Mouse (Mus musculus) ES-E14 (cell line): ENCODE measurements at regions not wholly inside any gene's neighbourhood (a gene's known extent, or its start where the extent isn't known, plus 50 kb on each side); places are given as distances from the start of the nearest gene placed in this dataset.

ENCODE experiments used
- DNase-seq: peaks from one replicate; pipeline ENCODE4 v3.0.0-alpha.2; 2013; ENCODE audit warnings: low read depth, low spot score
- H3K27ac ChIP-seq: 2 replicates; pipeline ENCODE4 v1.5.1; 2012; ENCODE audit warnings: low read depth, mild to moderate bottlenecking, low read length, moderate library complexity, mixed read lengths; ENCODE audit not compliant: poor library complexity, insufficient read depth, severe bottlenecking
- H3K36me3 ChIP-seq: 2 replicates; pipeline ENCODE4 v1.6.1; 2012; ENCODE audit warnings: mild to moderate bottlenecking, low read length, moderate library complexity, mixed read lengths; ENCODE audit not compliant: control insufficient read depth, poor library complexity, insufficient read depth, severe bottlenecking
- H3K4me1 ChIP-seq, 2 experiments: fragments of 150-350 bp in 1 of 2; sonication (generic) in 1 of 2; 2 replicates each; pipeline ENCODE4 v1.6.1; 2012; ENCODE audit warnings: low read length in 2 of 2, mild to moderate bottlenecking in 1 of 2, mixed read lengths in 1 of 2; ENCODE audit not compliant: control insufficient read depth in 2 of 2, insufficient read depth in 2 of 2, poor library complexity in 1 of 2
- H3K4me3 ChIP-seq, 2 experiments: fragments of 150-350 bp in 1 of 2; sonication (generic) in 1 of 2; 2 replicates each; pipeline ENCODE4 v1.5.1; 2012; ENCODE audit warnings: low read length in 2 of 2, low read depth in 1 of 2, mild to moderate bottlenecking in 1 of 2, mixed read lengths in 1 of 2; ENCODE audit not compliant: insufficient read depth in 1 of 2, poor library complexity in 1 of 2, severe bottlenecking in 1 of 2
- H3K9ac ChIP-seq: 2 replicates; pipeline ENCODE4 v1.6.1; 2012; ENCODE audit warnings: low read depth, mild to moderate bottlenecking, low read length, mixed read lengths; ENCODE audit not compliant: poor library complexity, insufficient read depth, severe bottlenecking
- H3K9me3 ChIP-seq: fragments of 150-350 bp; sonication (generic); 2 replicates; pipeline ENCODE4 v1.6.1; 2012; ENCODE audit warnings: low read depth, mild to moderate bottlenecking, low read length; ENCODE audit not compliant: control insufficient read depth, insufficient read depth
- CHD2 ChIP-seq: IDR thresholded peaks from 2 replicates; pipeline ENCODE4 v1.6.1; 2014; ENCODE audit warnings: mild to moderate bottlenecking, low read depth, low read length, inconsistent platforms
- HCFC1 ChIP-seq: IDR thresholded peaks from 2 replicates; pipeline ENCODE4 v1.6.1; 2012; ENCODE audit warnings: low read length, inconsistent platforms, borderline replicate concordance; ENCODE audit not compliant: insufficient read depth
- MAFK ChIP-seq: IDR thresholded peaks from 2 replicates; pipeline ENCODE4 v1.6.1; 2014; ENCODE audit warnings: mild to moderate bottlenecking, low read depth, low read length, inconsistent platforms; ENCODE audit not compliant: insufficient read depth
- ZC3H11A ChIP-seq: IDR thresholded peaks from 2 replicates; pipeline ENCODE4 v1.6.1; 2012; ENCODE audit warnings: low read depth, mild to moderate bottlenecking, inconsistent platforms, low read length, borderline replicate concordance
- ZNF384 ChIP-seq: IDR thresholded peaks from 2 replicates; pipeline ENCODE4 v1.6.1; 2012; ENCODE audit warnings: low read depth, low read length, inconsistent platforms
- in situ Hi-C, 2 experiments: fragments of 600-800 bp; cut with MboI; formaldehyde crosslinking; loops; one replicate each; pipeline ENCODE4 v1.15.1; 2025; ENCODE audit warnings: low sequenced_read_pairs in 2 of 2, inconsistent platforms in 1 of 2; ENCODE audit not compliant: unreplicated experiment in 2 of 2

DNA sequence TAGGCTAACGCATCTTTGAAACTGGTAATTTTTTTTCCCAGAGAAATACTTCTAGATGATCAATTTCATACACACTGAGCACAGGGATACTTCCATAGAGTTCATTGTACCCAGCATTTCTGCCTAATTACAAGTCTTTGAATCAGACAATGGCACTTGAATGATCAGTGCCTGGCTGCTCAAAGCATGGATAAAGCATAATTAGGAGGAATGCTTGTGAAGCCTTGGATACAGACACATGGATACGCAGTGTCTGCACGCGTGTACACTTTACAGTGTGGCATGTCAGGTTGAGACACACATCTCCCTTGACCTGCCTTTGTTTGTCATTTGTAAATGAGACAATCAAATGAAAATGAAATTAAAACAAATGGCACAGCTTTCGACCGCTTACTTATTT lies 129.2 kb downstream of the Samd5 start:
- in situ Hi-C loops = no loop called here
- no peaks in the 10 kb centered on the region for H3K9me3 ChIP-seq

DNA sequence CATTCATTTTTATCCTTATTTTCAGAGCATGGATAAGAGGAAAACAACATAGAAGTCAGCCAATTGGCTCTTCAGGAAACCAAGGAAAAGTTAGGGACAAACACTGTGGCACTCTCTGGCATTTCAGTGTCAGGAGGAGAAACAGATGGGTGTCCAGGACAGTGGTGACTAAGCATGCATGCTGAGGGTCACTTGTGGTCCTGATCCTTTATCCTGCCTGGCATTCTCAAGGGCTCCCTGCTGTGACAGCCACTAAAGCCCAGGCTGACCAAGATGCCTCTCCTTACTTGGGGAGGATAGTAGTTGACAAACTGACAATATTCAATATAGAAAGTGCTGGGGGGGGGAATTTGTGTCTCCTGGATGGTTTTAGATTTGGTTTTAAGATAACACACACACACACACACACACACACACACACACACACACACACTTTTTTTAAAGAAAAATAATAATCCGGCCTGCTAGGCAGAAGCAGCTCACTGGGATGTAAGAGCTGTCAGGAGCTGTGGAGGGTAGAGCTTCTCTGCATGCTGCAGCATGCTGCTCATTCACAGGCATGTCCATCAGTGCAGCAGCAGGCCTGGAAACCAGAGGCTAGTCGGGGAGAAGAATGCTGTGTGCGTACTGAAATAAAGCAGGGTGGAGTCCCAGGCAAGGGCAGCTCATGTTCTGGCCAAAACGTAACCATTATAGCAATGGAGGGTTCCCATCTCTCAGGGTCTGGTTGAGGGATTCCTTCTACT lies 130.8 kb downstream of the Samd5 start:
- no peak for DNase-seq
- in situ Hi-C loops = no loop called here
- TF ChIP-seq HCFC1 (no peak), CHD2 (no peak), ZNF384 (no peak), ZC3H11A (no peak)
- no peak overlapping the region for H3K9ac ChIP-seq
- H3K4me1 ChIP-seq = no peaks in the 10 kb centered on the region
- H3K27ac ChIP-seq = no peak overlapping the region
- H3K9me3 ChIP-seq = no peaks in the 10 kb centered on the region
- H3K4me3 ChIP-seq = no peak overlapping the region
- H3K36me3 ChIP-seq = no peaks in the 10 kb centered on the region

More for the DNA sequence above, 129.2 kb downstream of the Samd5 start:
- H3K4me3 ChIP-seq = no peak overlapping the region
- no peak overlapping the region for H3K27ac ChIP-seq
- no peaks in the 10 kb centered on the region for H3K36me3 ChIP-seq
- no peak overlapping the region for H3K9ac ChIP-seq
- no peaks in the 10 kb centered on the region for H3K4me1 ChIP-seq
- DNase-seq = no peak
- TF ChIP-seq MAFK = no peak
- TF ChIP-seq HCFC1 = no peak
- no peak for TF ChIP-seq ZNF384
- no peak for TF ChIP-seq CHD2
- no peak for TF ChIP-seq ZC3H11A

DNA sequence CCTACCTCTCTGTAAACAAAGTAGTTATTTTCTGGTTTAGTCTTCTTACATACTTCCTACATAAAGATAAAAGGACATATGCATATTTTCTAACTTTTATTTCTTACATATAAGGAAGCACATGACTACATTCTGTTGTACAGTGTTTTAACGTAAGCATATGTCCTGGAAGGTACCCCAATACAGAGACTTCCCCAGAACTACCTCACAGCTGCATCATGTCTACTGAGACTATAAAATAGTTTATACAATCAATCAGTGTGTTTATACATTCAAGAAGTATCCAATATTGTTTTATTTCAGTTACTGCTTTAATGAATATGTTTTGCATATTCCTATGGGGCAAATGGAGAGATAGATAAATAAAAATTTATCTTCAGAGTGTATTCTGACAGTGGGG lies 133.4 kb downstream of the Samd5 start:
- H3K4me3 ChIP-seq = no peak overlapping the region
- in situ Hi-C loops = no loop called here

DNA sequence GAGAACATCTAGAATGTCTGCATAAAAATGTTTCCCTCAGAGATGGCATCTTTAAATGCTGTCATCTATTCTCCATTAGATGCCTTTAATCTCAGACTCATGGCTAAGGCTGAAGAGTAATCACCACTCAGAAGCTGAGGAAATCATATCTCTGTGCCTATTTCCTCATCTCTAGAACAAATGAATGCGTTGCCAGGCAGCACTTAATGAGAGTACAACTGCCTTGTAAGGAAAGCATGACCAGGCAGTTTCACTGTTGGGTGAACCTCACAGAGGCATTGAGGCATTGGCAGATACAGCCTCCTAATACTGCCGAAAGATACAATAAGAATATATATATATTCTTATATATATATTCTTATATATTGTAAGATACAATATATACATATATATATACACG lies 137.3 kb downstream of the Samd5 start:
- H3K4me1 ChIP-seq = no peaks in the 10 kb centered on the region
- H3K9me3 ChIP-seq = no peaks in the 10 kb centered on the region
- DNase-seq = no peak
- in situ Hi-C loops = no loop called here
- TF ChIP-seq MAFK = no peak
- no peak for TF ChIP-seq ZC3H11A
- no peak for TF ChIP-seq CHD2
- no peak for TF ChIP-seq HCFC1
- TF ChIP-seq ZNF384 = no peak
- H3K9ac ChIP-seq = no peak overlapping the region
- H3K27ac ChIP-seq = no peak overlapping the region
- no peak overlapping the region for H3K4me3 ChIP-seq
- no peaks in the 10 kb centered on the region for H3K36me3 ChIP-seq

More for the DNA sequence above, 133.4 kb downstream of the Samd5 start:
- TF ChIP-seq CHD2 (no peak), MAFK (no peak), HCFC1 (no peak), ZC3H11A (no peak), ZNF384 (no peak)
- no peak for DNase-seq
- Histone ChIP-seq H3K36me3 (no peaks in the 10 kb centered on the region), H3K9ac (no peak overlapping the region), H3K9me3 (no peaks in the 10 kb centered on the region), H3K27ac (no peak overlapping the region), H3K4me1 (no peaks in the 10 kb centered on the region)

DNA sequence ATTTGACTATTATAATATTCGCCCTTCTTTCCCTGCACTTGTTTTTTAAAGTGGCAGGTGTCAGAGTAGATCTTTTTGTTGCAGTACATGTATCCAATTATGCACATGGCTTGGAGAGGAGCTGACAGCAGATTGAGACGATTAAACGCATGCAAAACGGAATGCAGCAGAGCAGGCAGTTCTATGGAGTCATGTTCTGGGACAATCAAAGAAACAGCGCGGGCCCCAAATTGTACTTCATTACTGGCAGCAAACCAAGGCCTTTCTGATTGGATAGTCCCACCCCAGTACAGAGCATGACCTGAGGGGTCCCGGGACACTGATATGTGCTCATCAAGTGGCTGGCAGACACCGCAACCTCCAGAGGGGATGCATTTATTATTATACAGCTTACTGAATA lies 140.5 kb downstream of the Samd5 start:
- TF ChIP-seq ZC3H11A = no peak
- no peak for TF ChIP-seq ZNF384
- no peak for TF ChIP-seq HCFC1
- no peak for TF ChIP-seq MAFK
- TF ChIP-seq CHD2 = no peak
- Histone ChIP-seq H3K9ac (no peak overlapping the region), H3K9me3 (no peaks in the 10 kb centered on the region), H3K36me3 (no peaks in the 10 kb centered on the region), H3K4me1 (no peaks in the 10 kb centered on the region), H3K4me3 (no peak overlapping the region), H3K27ac (no peak overlapping the region)
- in situ Hi-C loops = no loop called here
- DNase-seq = no peak
